Mouse (Mus musculus): Measurements from ENCODE around the gene Il20.
A peak's percentile ranks its signal among the peaks of the same experiment; 100 is the strongest.

Gene Il20

DNA sequence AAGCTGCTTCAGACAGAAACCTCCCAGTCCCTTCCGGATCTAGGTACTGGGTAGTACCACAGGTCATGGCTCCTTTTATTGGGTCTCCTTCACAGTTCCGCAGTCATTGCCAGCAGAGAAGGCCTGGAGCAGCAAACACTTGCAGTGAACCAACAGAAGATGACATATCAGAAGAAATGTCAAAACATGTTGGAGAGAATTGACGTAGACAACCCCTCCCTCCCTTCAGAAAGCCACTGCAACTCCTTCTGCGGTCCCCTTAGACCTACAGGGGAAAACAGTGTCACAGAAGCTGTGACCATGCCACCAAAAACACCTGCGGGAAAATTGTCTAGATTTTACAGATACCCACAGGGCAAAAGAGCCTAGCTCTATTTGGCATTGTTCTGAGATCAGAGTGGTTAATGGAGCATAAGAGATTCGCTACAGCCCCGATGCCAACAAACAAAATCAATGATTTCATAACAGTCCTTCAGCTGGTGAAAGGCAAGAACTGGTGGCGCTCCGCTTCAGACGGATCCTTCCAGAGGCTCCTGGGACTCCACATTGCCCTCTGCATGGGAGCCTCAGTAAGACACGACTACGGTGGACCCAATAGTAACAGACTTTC, at the start of gene Il20:
Il20 (minus strand) TSS at position 51 of the 610 bp plus-strand sequence.
- DNase-seq (ENCODE audit: low read depth, low spot score) = no peak

DNA sequence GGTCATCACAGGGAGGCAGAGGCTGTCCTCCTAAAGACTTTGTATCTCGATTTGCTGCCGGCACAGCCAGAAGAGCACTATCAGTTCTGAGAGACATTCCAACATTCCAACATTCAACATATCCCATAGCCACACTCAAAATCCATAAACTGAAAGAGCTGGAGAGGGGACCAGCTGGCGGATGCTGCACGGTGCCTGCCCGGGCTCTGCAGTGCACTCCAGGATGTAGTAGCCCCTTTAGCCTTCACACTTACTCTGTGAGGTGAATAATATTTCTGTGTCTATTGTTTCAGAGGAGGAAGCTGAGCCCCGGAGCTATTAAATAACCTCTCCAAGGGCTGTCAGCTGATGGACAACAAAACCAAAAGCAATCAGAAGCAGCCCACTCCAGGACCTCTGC, 35.7 kb upstream of the Il20 start:
- DNase-seq (ENCODE audit: low read depth, low spot score) = no peak

DNA sequence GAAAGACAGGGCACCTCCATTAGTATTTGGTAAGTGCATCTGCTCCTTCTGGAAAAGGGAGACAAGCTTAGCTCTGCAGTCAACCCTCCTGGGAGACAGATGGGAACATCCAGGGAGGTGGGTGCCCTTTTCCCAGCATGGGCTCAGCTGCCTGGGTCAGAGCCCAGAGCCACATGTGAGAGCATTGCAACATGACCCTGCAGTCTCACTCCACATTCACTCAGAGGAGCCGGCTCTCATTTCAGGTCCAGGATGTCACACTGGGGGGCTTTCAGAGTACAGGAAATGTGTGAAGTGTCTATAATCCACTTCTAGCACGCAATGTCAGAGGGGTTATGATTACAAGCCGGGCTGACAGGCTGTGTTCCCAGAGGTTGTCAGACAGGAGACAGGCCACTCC, 30.6 kb upstream of the Il20 start:
- DNase-seq (ENCODE audit: low read depth, low spot score) = peak; percentile 19

DNA sequence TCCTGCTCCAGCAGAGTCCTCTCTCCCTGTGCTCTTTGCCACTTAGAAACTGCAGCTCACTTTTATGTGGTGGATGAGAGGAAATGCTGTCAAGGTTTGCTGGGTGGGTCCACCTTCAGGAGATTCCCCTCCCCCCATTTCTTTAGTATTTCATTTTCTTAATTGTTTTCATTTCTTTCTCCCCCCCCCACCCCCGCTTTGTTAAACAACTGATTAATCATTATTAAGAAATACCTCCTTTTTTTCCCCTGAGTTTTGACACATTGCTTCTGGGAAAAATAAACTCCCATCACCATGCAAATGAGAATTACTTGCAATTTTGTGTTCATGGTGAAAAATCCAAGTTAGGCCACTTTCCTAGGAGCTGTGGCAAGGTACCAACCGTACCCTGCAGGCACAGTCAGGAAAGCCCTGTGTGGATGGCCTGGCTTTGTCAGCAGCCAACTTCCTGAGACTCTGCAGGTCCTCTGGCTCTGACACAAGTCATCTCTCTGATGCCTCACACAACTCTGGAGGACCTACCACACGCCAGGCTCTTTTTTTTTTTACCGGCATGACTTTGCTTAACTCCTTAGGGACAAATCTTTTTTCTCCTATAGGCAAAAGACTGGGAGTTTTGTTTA, 28.9 kb upstream of the Il20 start, which contains the start of gene Il19:
Il19 (minus strand) TSS at position 51 of the 623 bp plus-strand sequence.
- DNase-seq (ENCODE audit: low read depth, low spot score) = no peak

DNA sequence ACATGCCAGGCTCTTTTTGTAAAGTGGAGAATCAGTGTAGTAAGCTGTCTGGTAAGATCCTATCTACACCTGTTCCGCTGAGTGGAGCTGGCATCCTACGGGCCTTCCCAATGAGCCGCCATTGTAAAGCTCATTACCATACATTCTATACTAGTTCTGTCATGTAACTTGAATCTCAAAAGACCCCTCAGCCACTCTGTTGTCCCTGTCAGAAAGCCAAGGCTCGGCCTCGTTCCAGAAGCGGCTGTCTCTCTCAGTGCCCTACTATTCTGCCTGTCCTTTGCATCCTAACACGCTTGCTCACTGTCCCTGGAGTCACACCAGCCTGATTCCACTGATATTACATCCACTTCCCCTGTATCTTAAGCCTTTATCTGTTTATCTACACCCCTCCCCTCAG, 26.9 kb upstream of the Il20 start:
- DNase-seq (ENCODE audit: low read depth, low spot score) = no peak

DNA sequence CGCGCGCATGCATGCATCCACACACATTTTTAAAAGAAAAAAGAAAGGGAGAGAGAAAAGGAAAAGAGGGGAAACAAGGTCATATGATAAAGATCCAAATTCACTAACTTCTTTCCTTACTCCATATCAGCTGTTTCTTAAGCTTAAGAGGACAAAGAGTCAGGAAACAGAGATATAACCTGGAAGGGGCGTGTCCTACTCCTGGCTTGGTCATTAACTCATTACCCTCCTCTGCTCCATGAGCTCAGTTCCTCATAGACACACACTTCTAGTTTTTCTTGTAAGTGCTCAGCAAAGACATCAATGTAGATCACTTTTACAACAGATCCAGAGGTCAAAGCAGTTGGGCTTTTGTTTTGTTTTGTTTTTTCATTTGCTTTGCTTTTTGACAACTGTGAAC, 25.9 kb upstream of the Il20 start:
- DNase-seq (ENCODE audit: low read depth, low spot score) = no peak

DNA sequence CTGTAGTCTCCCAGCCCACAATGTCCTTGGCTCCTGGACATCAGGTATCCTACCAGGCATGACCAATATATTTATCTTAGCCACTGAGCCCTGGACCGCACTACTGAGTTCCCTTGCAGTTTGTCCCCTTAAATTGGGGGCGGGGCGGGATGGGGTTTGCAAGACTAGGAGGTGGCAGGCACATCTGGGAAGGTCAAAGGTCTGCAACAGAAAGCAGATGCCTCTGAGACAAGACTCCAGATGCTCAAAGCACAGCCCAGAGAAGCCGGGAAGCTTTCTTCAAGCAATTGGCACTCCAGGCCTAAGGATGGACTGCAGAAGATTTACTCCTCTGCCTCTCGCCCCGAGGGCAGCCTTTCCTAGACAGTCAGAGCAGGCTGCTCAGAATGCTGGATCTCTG, 25.1 kb upstream of the Il20 start:
- DNase-seq (ENCODE audit: low read depth, low spot score) = no peak

DNA sequence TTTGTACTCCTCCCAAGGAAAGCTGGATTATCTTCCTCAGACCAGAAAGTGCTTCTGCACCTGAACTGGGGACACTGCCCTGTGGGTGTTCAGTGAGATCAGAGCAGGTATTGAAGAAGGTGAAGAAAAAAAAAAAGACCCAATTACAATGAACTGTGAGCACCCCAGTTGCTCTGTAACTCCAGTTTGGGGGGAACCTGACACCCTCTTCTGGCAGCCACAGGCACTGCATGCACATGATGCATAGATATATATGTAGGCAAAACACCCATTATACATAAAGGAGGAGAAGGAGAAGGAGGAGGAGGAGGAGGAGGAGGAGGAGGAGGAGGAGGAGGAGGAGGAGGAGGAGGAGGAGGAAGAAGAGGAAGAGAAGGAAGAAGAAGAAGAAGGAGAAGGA, 15.2 kb upstream of the Il20 start:
- no peak for DNase-seq (ENCODE audit: low read depth, low spot score)

DNA sequence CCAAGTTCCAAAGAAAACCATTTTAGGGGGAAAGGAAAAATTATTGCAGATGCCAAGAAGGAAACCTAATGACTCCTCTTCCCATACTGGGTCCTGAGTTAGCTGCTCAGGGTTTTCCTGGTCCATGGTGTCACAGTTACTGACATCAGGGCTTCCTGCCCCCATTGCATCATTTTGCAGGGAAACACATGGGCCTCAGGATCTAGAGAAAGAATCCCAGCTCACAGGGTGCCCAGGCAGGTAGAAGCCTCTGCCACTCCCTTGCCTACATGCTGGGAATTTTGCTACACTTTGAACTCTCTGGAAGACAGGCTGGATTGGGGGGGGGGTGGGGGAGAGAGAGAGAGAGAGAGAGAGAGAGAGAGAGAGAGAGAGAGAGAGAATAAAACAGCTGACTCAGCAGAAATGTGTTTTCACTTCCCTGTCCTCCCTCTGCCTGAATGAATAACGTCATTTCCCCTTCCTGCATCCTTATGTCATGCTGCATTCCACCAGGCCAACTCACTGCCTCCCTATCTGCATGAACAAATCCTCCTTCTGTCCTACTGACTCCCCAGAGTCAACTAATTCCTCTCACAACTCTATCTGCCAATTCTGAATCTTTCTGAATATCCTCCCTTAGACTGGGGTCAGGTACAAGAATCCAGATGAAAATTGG, 7.2 kb upstream of the Il20 start:
- DNase-seq (ENCODE audit: low read depth, low spot score) = no peak

DNA sequence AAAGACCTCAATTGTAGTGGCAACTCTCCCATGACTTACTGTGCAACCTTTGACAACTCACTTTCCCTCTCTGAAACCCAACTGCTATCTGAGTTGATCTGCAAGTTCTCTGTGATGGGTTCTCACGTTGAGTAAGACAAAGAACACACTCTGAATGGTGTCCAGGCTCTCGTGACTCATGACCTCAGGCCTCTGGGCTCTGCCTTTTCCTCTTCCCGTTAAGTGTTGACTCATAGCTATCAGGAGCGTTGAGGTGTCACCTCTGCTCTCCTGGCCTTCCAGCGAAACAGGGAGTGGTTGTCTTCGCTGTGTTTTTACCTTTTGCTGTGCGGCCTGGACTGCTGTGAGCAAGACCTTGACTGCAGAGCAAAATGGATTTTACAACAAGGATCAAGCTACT, 8.7 kb downstream of the Il20 start:
- DNase-seq (ENCODE audit: low read depth, low spot score) = no peak

DNA sequence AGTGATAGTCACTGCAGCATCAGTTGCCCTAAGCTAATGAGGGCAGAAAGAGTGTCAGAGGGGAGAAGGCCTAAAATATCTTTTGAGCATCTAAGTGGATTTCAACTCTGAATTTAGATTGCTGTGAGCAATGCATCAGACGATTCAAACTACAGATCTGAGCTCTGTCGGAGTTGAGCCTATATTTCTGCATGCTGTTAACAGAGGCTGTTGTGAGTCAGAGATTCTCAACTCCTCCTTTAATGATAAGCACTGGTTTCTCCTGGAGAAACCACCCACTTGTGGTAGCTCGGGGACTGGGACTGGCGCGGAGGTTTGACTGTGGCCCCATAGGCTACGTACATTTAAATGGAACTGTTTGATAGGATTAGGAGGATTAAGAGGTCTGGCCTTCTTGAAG, 16.8 kb downstream of the Il20 start:
- DNase-seq (ENCODE audit: low read depth, low spot score) = no peak

DNA sequence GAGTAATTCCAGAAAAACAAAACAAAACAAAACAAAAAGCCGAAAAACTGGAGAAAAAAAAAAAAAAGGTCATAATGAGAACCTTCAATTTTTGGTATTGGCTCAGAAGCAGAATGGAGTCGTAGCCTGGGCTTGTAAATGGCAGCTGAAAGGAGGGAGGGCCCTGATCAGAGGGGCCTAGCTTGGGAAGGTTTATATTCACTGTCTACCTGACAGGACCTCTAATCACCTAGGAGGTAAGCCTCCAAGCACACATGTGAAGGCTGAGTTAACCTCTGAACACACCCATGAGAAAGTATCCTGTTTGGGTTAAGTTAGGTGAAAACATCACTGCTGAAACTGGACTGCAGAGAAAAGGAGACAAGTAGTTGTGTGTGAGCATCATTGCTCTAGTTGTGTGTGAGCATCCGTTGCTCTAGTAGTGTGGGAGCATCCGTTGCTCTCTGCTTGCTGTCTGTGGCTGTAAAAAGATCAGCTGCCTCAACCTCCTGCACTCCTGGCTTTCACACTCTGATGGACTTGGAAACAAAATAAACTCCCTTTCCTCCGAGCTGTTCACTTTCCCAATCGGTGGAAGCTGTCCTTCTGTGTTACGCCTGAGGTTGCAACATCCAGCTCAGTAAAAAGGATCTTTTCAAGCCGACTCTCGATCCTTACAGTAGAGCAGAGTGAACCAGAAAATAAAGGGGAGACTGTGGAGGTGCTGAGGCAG, 17.8 kb downstream of the Il20 start:
- DNase-seq (ENCODE audit: low read depth, low spot score) = no peak

DNA sequence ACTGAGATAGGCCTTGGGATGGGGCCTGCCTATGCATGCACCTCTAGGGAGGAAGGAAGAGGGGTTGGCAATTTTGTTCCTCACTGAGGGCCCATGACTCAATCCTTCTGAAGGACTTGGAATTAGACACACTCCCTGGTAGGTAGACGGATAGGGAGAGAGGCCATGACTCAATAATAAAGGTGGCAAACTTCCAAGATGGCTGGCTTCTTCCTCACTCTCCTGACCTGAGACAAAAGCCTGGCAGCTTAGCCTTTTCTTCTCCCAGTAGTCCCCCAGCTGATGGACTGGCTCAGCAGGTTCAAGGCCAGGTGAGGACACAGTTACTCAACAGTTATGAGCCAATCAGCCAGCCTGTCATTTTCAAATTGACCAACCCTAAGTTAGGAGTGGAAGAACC, 18.8 kb downstream of the Il20 start:
- DNase-seq (ENCODE audit: low read depth, low spot score) = no peak

DNA sequence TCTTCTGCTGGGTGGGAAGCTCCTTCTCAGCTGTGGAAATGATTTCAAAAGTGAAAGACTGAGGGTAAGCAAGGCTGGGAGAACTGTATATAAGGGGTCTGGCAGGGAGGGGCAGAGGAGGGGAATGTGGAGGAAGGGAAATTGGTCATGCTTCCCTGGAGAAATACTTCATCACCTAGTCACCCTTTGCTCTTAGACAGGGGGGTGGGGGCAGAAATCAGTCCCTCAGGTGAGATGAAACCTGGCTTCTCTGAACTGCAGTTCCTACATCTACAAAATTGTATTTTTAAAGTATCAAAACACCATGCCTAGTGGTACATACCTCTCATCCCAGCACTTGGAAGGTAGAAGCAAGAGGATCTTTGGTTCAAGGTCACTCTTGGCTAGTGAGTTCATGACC, 23.9 kb downstream of the Il20 start, which contains the start of gene Il24:
Il24 (minus strand) TSS at position 101 of the 400 bp plus-strand sequence.
- no peak for DNase-seq (ENCODE audit: low read depth, low spot score)

DNA sequence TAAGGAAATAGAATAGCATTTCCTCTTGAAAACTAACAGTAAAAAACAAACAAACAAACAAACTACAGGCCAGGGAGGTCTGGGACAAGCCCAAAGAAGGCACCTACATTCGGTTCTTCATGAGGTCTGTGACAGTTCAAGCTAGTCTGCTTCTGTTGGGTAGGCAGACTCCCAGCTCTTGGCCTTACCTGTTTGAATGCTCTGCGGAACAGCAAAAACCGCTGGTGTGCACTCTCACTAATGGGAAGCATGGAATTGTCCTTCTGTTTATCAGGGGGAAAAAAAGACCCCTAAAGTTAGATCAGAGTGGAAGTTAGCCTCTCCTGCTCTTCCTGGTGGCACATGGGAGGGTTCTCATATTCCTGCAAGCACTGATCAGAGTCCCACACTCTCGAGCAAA, 28.1 kb downstream of the Il20 start:
- no peak for DNase-seq (ENCODE audit: low read depth, low spot score)

DNA sequence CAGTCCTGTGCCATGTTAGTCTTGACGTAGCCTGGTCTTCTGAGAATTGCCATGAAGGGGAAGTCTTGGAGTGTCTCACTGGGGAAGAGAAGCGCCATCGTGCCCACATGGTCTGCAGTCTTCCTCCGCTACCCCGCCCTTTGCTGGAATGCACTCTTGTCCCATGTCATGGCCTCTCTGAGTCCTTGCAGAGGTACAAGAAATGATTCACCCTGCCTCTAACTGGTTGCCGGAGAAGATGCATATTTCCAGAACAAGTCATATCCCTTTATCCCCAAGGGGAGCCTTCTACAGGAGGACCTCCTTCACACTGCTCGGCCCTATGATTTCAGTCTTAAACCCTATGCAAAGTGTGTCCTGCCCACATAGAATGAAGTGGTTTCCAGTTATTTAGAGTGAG, 31.3 kb downstream of the Il20 start:
- DNase-seq (ENCODE audit: low read depth, low spot score) = no peak

DNA sequence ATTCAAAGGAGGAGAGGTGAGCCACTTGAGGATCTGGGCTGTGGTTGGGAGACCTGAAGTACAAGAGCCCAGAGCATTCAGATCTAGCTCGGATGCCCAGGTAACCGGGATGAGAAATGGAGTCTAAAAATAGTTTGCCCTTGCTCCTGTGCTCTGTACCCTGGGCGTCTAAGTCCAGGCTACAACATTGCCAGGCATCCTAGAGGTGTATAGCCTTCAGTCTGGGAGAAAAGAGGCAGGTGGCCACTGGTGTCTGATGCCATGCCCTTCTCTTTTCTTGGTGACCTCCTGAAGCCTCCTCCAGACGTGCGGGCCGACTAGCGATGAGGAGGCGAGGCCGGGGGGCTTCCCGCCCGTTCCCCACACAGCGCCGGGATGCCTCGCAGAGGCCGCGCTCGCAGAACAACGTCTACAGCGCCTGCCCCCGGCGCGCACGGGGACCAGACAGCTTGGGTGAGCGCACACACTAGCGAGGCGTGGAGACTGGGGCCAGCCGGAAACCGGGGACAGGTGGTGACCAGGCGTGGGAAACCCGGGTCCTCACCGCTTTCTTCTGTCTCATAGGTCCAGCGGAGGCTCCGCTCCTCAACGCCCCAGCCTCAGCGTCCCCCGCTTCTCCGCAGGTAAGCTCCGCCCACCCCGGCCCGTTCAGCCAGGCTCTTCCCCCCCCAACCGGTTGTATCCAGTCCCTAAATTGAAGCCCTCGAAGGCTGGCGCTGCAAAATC, 33.2 kb downstream of the Il20 start:
- no peak for DNase-seq (ENCODE audit: low read depth, low spot score)

DNA sequence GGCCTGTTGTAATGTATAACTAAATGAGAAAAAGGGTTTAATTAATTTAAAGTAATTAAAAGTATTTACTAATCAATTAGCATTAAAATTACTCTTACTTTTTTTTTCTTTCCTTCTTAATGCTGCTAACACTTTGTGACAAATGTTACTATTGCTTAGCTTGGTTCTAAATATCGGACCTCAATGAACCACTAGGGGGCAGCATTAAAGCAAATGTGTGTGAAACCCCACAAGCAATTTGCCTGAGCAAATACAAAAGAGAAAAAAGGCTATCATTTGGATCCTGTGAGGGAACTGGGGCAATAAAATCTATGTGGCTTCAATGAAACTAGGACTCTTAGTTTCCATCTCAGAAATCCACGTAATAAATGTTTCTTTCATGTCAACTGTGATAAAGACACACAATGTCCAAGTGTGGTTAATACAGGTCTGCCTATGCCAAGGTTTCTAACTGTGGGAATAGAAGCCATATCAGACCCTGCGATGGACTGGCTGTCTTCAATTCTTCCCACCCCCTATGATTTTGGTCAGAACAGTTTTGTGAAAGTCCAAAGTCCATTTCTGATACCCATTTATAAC, 34.2 kb downstream of the Il20 start:
- peak; percentile 30 for DNase-seq (ENCODE audit: low read depth, low spot score)

DNA sequence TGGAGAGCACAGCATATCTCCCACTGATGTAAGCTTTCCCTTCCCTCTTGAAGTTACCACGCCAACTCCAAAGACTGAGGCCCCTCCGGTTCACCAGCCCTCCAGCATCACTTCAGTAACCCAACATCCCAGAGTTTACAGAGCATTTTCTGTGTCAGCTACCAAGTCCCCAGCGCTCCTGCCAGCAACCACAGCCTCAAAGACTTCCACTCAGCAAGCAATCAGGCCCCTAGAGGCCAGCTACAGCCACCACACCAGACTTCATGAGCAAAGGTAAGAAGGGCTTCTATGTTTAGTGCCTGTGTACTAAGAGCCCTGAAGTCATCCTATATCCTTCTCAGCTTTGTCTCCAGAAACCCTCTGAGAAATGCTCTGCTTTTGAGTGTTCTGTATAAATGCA, 35.3 kb downstream of the Il20 start:
- no peak for DNase-seq (ENCODE audit: low read depth, low spot score)

DNA sequence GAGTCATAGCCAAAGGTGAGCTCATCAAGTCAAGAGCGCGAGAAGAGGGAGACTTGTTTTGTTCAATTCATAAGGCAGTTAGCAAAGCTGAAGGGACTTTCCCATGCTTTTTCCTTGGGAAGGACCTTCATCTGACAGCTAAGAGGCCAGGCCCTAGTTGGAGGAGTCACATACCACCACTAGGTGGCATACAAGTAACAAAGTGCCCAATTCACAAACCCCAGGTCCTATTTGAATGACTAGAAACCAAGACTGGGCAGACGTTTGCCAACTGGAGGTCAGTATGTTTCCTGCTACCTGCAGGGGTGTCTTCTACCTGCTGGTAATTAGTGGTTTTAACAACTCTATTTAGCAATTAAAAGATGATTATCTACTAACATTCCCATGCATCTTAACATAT, 36.1 kb downstream of the Il20 start:
- DNase-seq (ENCODE audit: low read depth, low spot score) = peak; percentile 19

DNA sequence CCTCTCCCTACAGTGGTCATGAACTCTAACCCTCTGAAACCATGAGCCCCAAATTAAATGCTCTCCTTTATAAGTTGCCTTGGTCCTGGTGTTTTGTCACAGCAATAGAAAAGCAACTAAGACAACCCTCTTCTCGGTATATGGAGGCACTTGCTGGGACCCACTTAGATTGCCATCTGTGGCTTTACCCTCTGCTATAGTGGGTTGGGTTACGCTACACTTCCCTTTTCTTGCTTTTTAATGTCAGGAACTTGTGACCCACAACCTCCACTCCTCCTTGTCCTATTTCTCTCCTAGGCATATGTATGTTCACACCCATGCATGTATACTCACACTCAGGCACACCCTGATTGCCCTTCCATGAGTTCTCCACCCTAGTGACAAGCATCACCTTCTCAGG, 38.3 kb downstream of the Il20 start:
- no peak for DNase-seq (ENCODE audit: low read depth, low spot score)
